Mouse (Mus musculus) liver, adult 2 months (tissue): ENCODE measurements around the gene Appl1.

Experiments used
- CTCF ChIP-seq: fragments of 200-500 bp; IDR thresholded peaks from 2 replicates; pipeline ENCODE4 v1.5.1; 2011; ENCODE audit warnings: low read depth, low read length, control low read depth
- POLR2A ChIP-seq: fragments of 200-500 bp; IDR thresholded peaks from 2 replicates; pipeline ENCODE4 v1.6.1; 2011; ENCODE audit warnings: low read length, control low read depth; ENCODE audit not compliant: insufficient read depth; ENCODE audit errors: extremely low read depth

DNA sequence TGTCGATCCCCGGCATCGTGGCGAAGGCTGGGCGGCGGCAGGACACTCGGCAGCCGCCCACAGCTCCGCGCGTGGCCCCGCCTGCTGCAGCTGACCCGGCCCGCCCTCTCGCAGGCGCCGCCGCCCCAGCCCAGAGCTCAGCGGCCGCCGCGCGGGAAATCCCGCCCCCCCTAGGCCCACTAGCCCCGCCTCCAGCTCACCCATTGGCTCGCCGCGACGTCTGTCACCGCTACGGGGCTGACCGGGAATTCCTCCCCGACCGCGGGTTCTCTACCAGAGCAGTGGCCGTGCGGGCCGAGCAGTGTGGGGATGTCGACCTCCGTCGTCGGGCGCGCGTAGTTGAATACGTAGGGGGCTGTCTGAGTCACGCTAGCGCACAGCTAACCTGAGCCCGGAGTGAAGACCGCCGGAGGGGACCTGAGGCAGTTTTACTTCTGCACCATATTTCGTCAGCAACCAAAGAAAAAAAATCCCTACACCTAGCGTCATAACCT, 546 bp downstream of the Appl1 start:
- TF ChIP-seq POLR2A: peak; percentile 96
- no peak for TF ChIP-seq CTCF
